Mouse (Mus musculus): Measurements from ENCODE around the gene Cxcl2.

- TF ChIP-seq GATA1 (IDR thresholded peaks at IDR 0.05; ENCODE audit: low read length) (no peak), TAL1 (IDR thresholded peaks at IDR 0.05; ENCODE audit: low read length) (no peak)
Observed at GRCm38 (mm10) chr5:90949499-90949898, 45.8 kb downstream of the Cxcl2 start.
